Mouse (Mus musculus) regulatory T cell (primary cell): Measurements from ENCODE around the gene Sema4g.

Experiments
- in situ Hi-C: fragments of 300-600 bp; cut with MboI, MseI; formaldehyde crosslinking; loops from one replicate; pipeline ENCODE4 v1.15.1; 2025; ENCODE audit warnings: high pct_unique_total_duplicates

The Sema4g gene

GRCm38 (mm10) chr19:45003740-45004516, 15.0 kb downstream of the Sema4g start:
- in situ Hi-C loops = no loop called here

- in situ Hi-C loops = loop anchor here (5.0 kb wide), 1 partner anchor 73 kb away; the partner anchor contains the start of gene Slf2
Measured at GRCm38 (mm10) chr19:45005444-45005843, 16.5 kb downstream of the Sema4g start, which contains the start of gene Twnk. TSS of gene Twnk (plus strand) at chr19:45005663.

DNA sequence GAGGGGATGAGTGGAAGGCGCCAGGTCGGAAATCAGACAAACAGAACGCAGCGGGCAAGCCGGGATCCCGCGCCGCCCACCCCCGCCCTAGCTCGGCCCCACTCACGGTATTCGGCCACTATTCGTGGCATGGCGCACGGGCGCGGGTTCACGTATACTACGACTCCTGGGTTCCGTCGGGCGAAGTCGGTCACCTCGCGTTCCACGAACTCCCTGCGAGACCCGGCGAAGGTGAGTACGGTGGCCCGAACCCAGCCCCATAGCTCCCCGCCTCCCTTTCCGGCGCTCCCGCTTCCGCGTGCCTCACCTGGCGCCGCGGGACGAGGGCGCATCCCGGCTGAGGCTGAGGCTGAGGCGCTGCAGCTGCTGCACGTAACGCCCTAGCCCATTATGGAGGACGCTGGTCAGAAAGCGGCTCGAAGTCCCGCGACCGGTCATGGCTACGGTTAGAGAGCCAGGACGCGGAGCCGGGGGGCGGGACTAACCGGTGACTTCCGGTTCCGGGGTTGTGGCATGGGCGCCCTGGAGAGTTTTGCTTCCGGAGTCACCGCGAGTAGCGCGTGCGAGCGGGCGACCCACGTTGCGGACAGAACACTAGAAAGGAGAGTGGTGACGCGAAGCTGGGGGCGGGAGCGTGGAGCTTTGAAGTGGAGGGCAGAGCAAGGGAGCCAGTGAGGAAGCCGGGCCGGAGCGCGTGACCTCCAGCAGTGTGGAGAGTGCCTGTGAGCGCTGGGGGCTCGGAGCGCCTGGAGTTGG, 17.2 kb downstream of the Sema4g start, which contains the start of gene Mrpl43:
Mrpl43 (minus strand) TSS at position 486 of the 756 bp plus-strand sequence.
- in situ Hi-C loops = loop anchor here (5.0 kb wide), 1 partner anchor 74 kb away; the partner anchor contains the start of gene Slf2

DNA sequence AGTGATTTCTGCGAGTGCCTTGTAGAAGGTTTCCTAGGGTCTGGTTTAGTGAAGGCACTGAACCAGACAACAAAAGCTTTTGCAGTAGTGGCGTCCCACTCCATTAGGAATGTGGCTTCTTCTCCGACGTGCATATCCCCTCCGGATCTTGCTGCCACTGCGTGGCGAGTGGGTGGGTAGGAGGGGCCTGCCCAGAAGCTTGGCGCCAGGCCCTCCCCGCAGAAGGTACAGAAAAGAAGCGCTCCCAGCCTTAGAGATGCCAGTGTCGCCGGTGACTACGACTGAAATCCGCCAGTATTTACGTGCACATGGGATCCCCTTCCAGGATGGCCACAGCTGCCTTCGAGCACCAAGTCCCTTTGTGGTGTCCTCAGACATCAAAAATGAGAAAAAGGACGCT, 18.1 kb downstream of the Sema4g start:
- in situ Hi-C loops = loop anchor here (5.0 kb wide), 1 partner anchor 75 kb away; the partner anchor contains the start of gene Slf2

DNA sequence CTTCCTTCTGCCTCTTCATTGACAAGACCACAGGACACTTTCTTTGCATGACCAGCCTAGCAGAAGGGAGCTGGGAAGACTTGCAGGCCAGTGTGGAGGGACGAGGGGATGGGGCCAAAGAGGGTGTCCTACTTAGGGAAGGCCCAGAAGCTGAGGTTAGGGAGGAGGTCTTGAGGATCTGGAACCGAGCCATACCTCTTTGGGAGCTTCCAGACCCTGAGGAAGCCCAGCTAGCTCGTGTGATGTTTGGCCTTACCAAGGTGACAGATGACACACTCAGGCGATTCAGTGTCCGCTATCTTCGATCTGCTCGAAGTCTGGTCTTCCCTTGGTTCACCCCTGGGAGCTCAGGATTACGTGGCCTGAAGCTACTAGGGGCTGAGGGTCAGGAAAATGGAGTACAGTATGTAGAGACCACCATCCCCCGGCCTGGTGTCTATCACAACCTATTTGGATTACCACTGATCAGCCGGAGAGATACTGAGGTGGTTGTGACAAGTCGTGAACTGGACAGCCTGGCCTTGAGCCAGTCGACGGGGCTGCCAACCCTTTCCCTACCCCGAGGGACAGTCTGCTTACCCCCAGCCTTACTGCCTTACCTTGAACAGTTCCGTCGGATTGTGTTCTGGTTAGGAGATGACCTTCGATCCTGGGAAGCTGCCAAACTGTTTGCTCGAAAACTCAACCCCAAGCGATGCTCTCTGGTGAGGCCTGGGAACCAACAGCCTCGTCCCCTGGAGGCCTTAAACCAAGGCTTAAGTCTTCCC, 18.7 kb downstream of the Sema4g start:
- in situ Hi-C loops = loop anchor here (5.0 kb wide), 1 partner anchor 75 kb away; the partner anchor contains the start of gene Slf2

- in situ Hi-C loops = no loop called here
Measured at GRCm38 (mm10) chr19:45010646-45011045, 21.7 kb downstream of the Sema4g start.

GRCm38 (mm10) chr19:45012219-45012618, 23.3 kb downstream of the Sema4g start:
- in situ Hi-C loops = no loop called here

- in situ Hi-C loops = no loop called here
Measured at GRCm38 (mm10) chr19:45012636-45013035, 23.7 kb downstream of the Sema4g start.

DNA sequence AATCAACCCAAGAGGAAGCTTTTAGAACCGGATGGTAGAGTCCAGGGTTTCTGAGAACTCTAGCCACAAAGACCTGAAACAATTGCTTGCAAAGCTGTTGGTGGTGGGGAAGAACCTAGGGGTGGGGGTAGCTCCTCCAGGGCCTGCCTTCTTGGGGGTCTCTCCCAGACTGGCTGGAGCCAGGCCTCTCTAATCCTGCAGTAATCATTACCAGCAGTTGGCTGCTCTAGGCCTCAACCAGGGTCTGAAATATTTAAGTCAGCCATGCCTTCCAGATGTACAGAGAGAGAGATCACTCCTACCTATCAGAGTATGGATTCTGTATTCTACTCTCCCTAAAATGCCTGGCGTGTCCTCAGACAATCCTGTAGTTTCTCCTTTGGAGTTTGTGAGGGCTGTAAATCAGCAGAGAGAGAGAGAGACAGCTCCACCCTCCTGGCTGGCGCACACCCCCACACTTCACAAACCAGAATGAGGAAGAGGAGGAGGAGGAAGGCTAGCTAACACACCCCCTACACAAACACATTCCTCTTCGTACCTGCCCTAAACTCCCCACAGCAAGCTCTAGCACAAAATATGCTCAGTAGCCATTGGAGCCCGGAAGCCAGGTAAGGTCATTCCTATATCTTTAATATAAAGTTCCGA, 24.8 kb downstream of the Sema4g start:
- in situ Hi-C loops = no loop called here

DNA sequence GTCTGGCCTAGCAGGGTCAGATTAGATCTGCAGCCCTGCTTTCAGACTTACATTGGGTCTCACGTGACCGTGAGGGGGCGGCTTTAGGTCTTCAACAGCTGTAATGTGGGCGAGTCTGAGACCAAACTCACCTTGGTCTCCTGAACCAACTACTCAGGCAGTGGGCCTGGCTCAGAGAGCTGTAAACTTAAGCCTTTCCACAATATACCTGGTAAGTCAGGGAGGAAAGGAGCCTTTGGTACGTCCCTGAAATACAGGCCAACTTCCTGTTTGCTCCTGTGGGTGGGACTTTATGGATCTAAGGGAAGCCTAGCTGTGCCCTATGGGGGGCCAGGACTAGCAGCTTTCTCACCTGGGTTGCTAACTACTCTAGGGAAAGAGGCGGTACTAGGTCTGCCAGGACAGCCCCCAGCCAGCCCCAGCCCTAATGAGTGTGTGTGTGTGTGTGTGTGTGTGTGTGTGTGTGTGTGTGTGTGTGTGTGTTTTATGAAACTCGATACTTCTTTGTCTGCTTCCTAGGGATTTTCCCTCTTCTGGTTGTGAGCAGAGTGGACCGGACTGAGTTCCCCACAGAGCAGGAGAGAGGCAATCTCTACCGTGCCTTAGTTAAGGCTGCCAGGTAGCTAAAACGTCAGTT, 25.6 kb downstream of the Sema4g start, which contains the start of gene Lzts2:
Lzts2 (plus strand) TSS at position 80 of the 637 bp plus-strand sequence.
- in situ Hi-C loops = no loop called here

- in situ Hi-C loops = no loop called here
Measured at GRCm38 (mm10) chr19:45014981-45015402, 26.1 kb downstream of the Sema4g start.

- in situ Hi-C loops = no loop called here
Measured at GRCm38 (mm10) chr19:45015518-45016281, 26.8 kb downstream of the Sema4g start.

DNA sequence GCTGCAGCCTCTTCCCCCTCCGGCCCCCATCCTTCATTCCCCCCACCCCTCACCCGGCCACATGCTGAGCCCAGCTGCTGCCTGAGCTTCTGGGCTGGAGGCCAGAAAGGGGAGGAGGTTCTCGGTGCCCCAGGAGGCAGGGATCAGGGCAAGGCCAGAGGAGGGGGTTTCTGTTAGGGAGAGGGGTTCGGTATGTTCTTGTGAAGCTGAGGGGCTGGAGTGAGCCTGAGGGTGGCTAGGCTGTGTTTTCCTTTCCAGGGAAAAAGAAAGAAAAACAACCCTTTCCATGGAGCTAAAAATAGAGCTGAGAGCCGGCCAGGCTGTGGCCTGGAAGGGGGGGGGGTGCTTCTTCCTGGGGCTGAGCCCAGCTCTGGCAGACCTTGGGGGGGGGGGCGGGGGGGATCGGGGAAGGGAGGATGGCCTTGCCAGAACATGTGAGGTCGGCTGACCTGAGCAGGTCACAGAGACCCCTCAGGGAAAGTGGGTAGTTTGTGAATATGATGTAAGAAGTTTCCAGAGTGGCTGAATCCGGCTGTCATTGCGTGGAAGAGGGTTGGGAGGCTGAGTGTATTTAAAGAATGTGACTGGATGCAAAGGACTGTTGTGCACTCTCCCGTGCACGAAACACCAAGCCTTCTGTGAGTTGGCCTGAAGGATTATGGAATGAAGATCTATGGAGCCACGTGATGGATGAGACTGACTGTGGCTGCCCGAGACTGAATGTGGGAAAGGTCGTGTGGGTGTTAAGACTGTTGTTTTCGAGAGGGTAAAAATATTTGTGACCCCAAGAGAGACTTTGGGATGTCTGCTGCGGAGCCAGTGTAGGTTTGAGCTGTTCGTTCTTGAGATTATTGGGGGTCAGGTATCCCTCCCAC, 27.7 kb downstream of the Sema4g start:
- in situ Hi-C loops = no loop called here

GRCm38 (mm10) chr19:45017216-45017771, 28.4 kb downstream of the Sema4g start:
- in situ Hi-C loops = no loop called here

DNA sequence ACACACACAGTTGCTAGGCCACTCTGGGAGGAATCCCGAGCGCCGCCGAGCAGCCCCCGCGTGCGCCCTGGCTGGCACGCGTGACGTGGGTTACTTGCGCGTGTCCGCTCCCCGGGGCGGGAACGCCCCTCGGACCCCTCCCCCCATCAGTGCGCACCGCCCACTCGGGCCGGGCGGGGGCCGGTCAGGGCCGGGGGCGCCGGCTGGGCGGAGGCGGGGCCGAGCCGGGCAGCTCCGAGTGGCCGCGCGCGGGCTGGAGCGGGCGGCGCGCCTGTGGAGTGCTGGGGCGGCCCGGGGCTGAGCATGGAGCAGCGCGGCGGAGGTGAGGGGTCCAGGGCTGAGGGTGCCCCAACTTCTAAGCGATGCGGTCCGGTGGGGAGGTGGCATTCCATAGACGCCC, 29.0 kb downstream of the Sema4g start:
- in situ Hi-C loops = no loop called here

- in situ Hi-C loops = no loop called here
Measured at GRCm38 (mm10) chr19:45018351-45018831, 29.5 kb downstream of the Sema4g start.

DNA sequence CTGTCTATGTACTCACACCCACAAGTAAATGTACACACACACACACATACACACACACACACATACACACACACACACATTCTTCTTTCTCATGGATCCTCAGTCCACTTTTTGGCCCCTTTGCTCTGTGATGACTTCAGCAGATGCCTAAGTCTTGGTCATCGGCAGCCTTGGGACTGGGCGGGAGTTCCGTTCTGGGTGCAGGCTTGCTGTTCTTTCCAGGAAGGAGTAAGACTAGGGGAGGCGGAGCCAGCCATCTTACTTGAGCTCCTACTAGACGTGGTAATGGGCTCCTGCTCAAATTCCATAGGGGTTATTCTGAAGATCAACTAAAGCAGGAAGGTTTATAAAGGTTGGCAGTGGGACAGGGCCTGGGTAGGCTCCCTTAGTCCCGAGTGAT, 31.4 kb downstream of the Sema4g start:
- in situ Hi-C loops = no loop called here

DNA sequence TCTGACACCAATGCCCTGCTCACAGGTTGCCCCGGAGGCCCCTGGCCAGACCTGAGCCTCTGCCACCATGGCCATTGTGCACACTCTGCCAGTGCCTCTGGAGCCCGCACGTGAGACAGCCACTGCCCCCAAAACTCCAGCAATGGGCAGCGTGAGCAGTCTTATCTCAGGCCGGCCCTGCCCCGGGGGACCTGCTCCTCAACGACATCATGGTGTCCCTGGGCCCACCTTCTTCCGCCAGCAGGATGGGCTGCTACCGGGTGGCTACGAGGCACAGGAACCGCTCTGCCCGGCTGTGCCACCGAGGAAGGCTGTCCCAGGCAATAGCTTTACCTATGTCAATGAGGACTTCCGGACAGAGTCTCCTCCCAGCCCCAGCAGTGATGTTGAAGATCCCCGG, 32.5 kb downstream of the Sema4g start:
- in situ Hi-C loops = no loop called here
